ENCODE assay signal across 9 mouse cellular contexts in the genomic region with DNA sequence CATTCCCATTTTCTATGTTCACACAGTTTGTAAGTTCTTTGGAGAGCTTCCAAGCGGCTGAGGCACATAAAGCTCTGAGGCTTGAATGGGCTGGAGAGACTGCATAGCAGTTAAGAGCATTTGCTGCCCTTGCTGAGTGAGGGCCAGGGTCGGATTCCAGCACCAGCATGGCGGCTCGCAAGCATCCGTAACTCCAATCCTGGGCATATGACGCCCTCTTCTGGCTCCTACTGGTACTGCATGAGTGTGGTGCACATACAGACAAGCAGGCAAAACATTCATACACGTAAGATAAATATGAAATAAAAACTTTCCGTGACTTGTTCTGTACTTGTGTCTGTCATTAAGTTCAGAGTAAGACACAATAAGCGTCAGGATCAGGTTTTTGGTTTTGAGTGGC. TPM values are rescaled to one million over a fixed set of nuclear protein-coding genes. Genes with fewer than 3 reads are reported as not detected.
DNase-seq lines count a peak whose midpoint lies in the region; ATAC-seq and TF ChIP-seq lines count a peak whose summit lies in the region.
"Had no signal": no experiment of that assay in that cellular context is flagged by ENCODE, and none has a peak within 500 bp of the region (broad histone marks: within the 10 kb centered on the region; RNA-seq: fewer than 3 reads in every experiment).

No protein-coding gene starts in this region.

- ATAC-seq in heart, embryonic 15.5 days (replicated peaks; ENCODE audit: insufficient number of reproducible peaks, insufficient read depth, low FRiP score, low read depth), result no peak
- ATAC-seq in liver, embryonic 12.5 days, result no peak
- ATAC-seq in midbrain, embryonic 15.5 days (replicated peaks), result no peak

- 85% methylated on average over 9 of the region's 9 CpGs for WGBS in thymus, adult 2 months
- WGBS in heart, embryonic 15.5 days, result 56% methylated on average over 9 of the region's 9 CpGs
- WGBS in liver, embryonic 12.5 days (ENCODE audit: insufficient replicate concordance), result 54% methylated on average over 9 of the region's 9 CpGs
- WGBS in midbrain, embryonic 15.5 days, result 63% methylated on average over 9 of the region's 9 CpGs

- H3K4me1 ChIP-seq in thymus, adult 2 months (replicated peaks; ENCODE audit: control insufficient read depth, insufficient read depth, low read length), result no peaks in the 10 kb centered on the region
- H3K4me1 ChIP-seq in heart, embryonic 15.5 days (replicated peaks), result peaks cover 6% of the 10 kb centered on the region
- peaks cover 51% of the 10 kb centered on the region for H3K4me1 ChIP-seq in liver, embryonic 12.5 days
- H3K4me1 ChIP-seq in midbrain, embryonic 15.5 days, result no peaks in the 10 kb centered on the region

- no peaks in the 10 kb centered on the region for H3K9me3 ChIP-seq in heart, embryonic 15.5 days (replicated peaks)
- H3K9me3 ChIP-seq in liver, embryonic 12.5 days (replicated peaks), result no peaks in the 10 kb centered on the region
- H3K9me3 ChIP-seq in midbrain, embryonic 15.5 days, result no peaks in the 10 kb centered on the region

- TF ChIP-seq CTCF in thymus, adult 2 months (IDR thresholded peaks at IDR 0.05; ENCODE audit: borderline replicate concordance, control insufficient read depth, extremely low read depth, insufficient read depth, low read length, poor library complexity), result peak; percentile 70; the same call in 1 of the 2 replicates

- no peak for TF ChIP-seq POLR2A in thymus, adult 2 months (IDR thresholded peaks at IDR 0.05; ENCODE audit: control insufficient read depth, extremely low read depth, insufficient read depth, low read length, poor library complexity)

- no peaks in the 10 kb centered on the region for H3K36me3 ChIP-seq in thymus, adult 2 months (ENCODE audit: control insufficient read depth, insufficient read depth, low read length)
- no peaks in the 10 kb centered on the region for H3K36me3 ChIP-seq in heart, embryonic 15.5 days
- H3K36me3 ChIP-seq in liver, embryonic 12.5 days, result no peaks in the 10 kb centered on the region
- H3K36me3 ChIP-seq in midbrain, embryonic 15.5 days (replicated peaks), result no peaks in the 10 kb centered on the region

- H3K27ac ChIP-seq in thymus, adult 2 months (ENCODE audit: control insufficient read depth, insufficient read depth, low read length), result no peak overlapping the region
- peak overlapping the region; percentile 19; the same call in 1 of the 2 replicates for H3K27ac ChIP-seq in heart, embryonic 15.5 days
- H3K27ac ChIP-seq in liver, embryonic 12.5 days, result peak overlapping the region; percentile 13; the same call in 1 of the 2 replicates
- H3K27ac ChIP-seq in midbrain, embryonic 15.5 days, result no peak overlapping the region

- no peak overlapping the region for H3K9ac ChIP-seq in heart, embryonic 15.5 days
- H3K9ac ChIP-seq in liver, embryonic 12.5 days, result no peak overlapping the region
- no peak overlapping the region for H3K9ac ChIP-seq in midbrain, embryonic 15.5 days

- no peaks in the 10 kb centered on the region for H3K27me3 ChIP-seq in thymus, adult 2 months (ENCODE audit: control insufficient read depth, insufficient read depth, low read length)
- no peaks in the 10 kb centered on the region for H3K27me3 ChIP-seq in heart, embryonic 15.5 days
- no peaks in the 10 kb centered on the region for H3K27me3 ChIP-seq in liver, embryonic 12.5 days (replicated peaks)
- no peaks in the 10 kb centered on the region for H3K27me3 ChIP-seq in midbrain, embryonic 15.5 days (replicated peaks)

- H3K4me2 ChIP-seq in heart, embryonic 15.5 days, result no peak overlapping the region
- H3K4me2 ChIP-seq in liver, embryonic 12.5 days, result no peak overlapping the region
- H3K4me2 ChIP-seq in midbrain, embryonic 15.5 days, result no peak overlapping the region

- peak; percentile 47 to 65 for DNase-seq in cerebellum, postnatal 10 days
- DNase-seq in cerebellum, adult 18-20 months, result no peak
- DNase-seq in thymus, adult 2 months, result no peak
- no peak for DNase-seq in thymus, postnatal 14 days
- peak; percentile 85 for DNase-seq in testis, postnatal 10 days (ENCODE audit: low spot score)

- no peak overlapping the region for H3K4me3 ChIP-seq in thymus, adult 2 months (ENCODE audit: control insufficient read depth, insufficient read depth, low read length)
- H3K4me3 ChIP-seq in heart, embryonic 15.5 days, result no peak overlapping the region
- H3K4me3 ChIP-seq in liver, embryonic 12.5 days, result no peak overlapping the region
- no peak overlapping the region for H3K4me3 ChIP-seq in midbrain, embryonic 15.5 days

RNA-seq across cellular contexts. Expression of a gene that starts 19.6 kb away (rescaled TPM):
- 2.7 and 3.4 TPM in 2 replicates for polyA plus RNA-seq in thymus, adult 2 months (2012; rRNA removed)
- 2.9 and 4.2 TPM in 2 replicates for polyA plus RNA-seq in heart, embryonic 15.5 days (2015; fragmentation: Nextera tagmentation; extraction: Ambion mirVana)
- polyA plus RNA-seq in liver, embryonic 12.5 days (2016; fragmentation: Nextera tagmentation; extraction: Ambion mirVana), result 0.72 and 0.98 TPM in 2 replicates
- 1.2 and 1.8 TPM in 2 replicates for polyA plus RNA-seq in midbrain, embryonic 15.5 days (2015; fragmentation: Nextera tagmentation; extraction: Ambion mirVana)

RNA-seq across cellular contexts. Expression of a gene that starts 19.8 kb away (rescaled TPM):
- polyA plus RNA-seq in thymus, adult 2 months (2012; rRNA removed), result 12.2 and 16.3 TPM in 2 replicates
- 7.3 and 8.9 TPM in 2 replicates for polyA plus RNA-seq in heart, embryonic 15.5 days (2015; fragmentation: Nextera tagmentation; extraction: Ambion mirVana)
- 3.3 and 3.6 TPM in 2 replicates for polyA plus RNA-seq in liver, embryonic 12.5 days (2016; fragmentation: Nextera tagmentation; extraction: Ambion mirVana)
- 2.0 and 2.4 TPM in 2 replicates for polyA plus RNA-seq in midbrain, embryonic 15.5 days (2015; fragmentation: Nextera tagmentation; extraction: Ambion mirVana)

RNA-seq across cellular contexts. Expression of a gene that starts 29.9 kb away (rescaled TPM):
- 2.2 and 3.0 TPM in 2 replicates for polyA plus RNA-seq in thymus, adult 2 months (2012; rRNA removed)
- 0.54 and 0.99 TPM in 2 replicates for polyA plus RNA-seq in heart, embryonic 15.5 days (2015; fragmentation: Nextera tagmentation; extraction: Ambion mirVana)
- 0.14 and 0.23 TPM in 2 replicates for polyA plus RNA-seq in liver, embryonic 12.5 days (2016; fragmentation: Nextera tagmentation; extraction: Ambion mirVana)
- polyA plus RNA-seq in midbrain, embryonic 15.5 days (2015; fragmentation: Nextera tagmentation; extraction: Ambion mirVana), result 0.37 and 0.68 TPM in 2 replicates
- polyA plus RNA-seq: stomach, embryonic 14.5 days had no signal

RNA-seq across cellular contexts. Expression of a gene that starts 33.6 kb away (rescaled TPM):
- 83.3 and 89.1 TPM in 2 replicates for polyA plus RNA-seq in thymus, adult 2 months (2012; rRNA removed)
- 47.1 and 54.8 TPM in 2 replicates for polyA plus RNA-seq in heart, embryonic 15.5 days (2015; fragmentation: Nextera tagmentation; extraction: Ambion mirVana)
- polyA plus RNA-seq in liver, embryonic 12.5 days (2016; fragmentation: Nextera tagmentation; extraction: Ambion mirVana), result 53.8 and 56.2 TPM in 2 replicates
- 116 and 122 TPM in 2 replicates for polyA plus RNA-seq in midbrain, embryonic 15.5 days (2015; fragmentation: Nextera tagmentation; extraction: Ambion mirVana)

RNA-seq across cellular contexts. Expression of a gene that starts 43.0 kb away (rescaled TPM):
- 113 and 125 TPM in 2 replicates for polyA plus RNA-seq in thymus, adult 2 months (2012; rRNA removed)
- 10.9 and 18.3 TPM in 2 replicates for polyA plus RNA-seq in heart, embryonic 15.5 days (2015; fragmentation: Nextera tagmentation; extraction: Ambion mirVana)
- polyA plus RNA-seq in liver, embryonic 12.5 days (2016; fragmentation: Nextera tagmentation; extraction: Ambion mirVana), result 17.4 and 20.2 TPM in 2 replicates
- polyA plus RNA-seq in midbrain, embryonic 15.5 days (2015; fragmentation: Nextera tagmentation; extraction: Ambion mirVana), result 15.9 and 17.4 TPM in 2 replicates

Comparison
In these comparisons a context has a peak if more than half of its experiments do, and no peak if none do; other contexts are left out.
1. DNase-seq: peak in cerebellum, postnatal 10 days (2 of 2) and testis, postnatal 10 days (single experiment); none in cerebellum, adult 18-20 months (0 of 2), thymus, adult 2 months (single experiment) and thymus, postnatal 14 days (single experiment).
2. H3K27ac ChIP-seq: peak in heart, embryonic 15.5 days (single experiment) and liver, embryonic 12.5 days (single experiment); none in thymus, adult 2 months (single experiment) and midbrain, embryonic 15.5 days (single experiment).